Mouse (Mus musculus): ENCODE data around the gene Noxa1.

Noxa1 gene

DNA sequence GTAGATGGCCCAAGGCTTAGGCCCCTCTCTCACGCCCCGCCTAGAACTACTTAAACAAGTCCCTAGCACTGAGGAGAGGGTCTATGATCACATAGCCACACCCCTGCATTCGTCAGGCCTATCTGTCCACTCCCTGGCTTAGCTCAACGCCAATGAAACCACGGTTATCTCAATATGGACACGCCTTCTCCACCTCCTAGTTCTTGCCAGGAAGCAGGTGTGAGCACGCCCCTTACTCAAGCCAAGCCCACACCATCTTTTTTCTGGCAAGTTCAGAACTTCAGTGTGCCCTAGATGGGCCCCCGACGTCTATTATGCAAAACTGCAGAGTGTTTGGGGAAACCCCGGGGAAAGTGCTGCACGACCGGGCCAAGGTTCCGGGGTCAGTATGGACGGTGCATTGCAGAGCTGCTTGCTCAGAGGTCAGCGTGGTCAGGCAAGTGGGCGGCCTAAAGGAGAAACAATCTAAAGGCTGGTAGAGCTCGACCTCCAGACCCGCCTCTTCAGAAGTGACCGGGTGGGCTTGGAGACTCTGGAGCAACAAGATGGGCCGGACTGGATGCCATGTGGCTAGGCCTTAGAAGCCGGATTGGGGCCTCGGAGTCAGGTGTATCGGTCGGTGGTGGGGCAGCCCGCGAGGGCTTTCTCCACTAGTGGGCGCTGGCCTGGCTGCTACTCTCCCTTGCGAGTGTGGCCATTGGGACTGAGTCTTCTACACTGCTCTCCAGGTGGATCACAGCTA lies at the start of gene Noxa1:
Gene Noxa1, minus strand, starts transcription at position 41 of the 742 bp plus-strand sequence.
- DNase-seq (ENCODE audit: low spot score) = peak; percentile 46

DNA sequence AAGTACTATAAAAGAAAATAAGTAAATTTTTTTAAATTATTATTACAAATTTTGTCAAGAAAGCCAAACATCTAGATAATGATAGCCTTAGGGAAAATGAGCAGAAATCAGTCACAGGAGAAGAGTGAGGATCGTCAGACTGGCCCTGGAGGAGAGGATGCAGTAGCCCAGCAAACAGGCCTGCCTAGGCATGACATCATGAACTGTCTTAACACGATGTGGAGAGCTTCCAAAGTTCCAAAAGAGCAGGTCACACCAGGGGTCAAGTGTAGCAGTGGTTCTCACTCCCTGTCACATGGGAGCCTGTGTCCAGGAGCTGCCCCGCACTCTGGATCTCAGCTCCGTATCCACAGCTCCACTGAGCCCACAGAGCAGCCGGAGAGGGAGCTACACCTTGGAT lies 47.0 kb upstream of the Noxa1 start:
- no peak for DNase-seq (ENCODE audit: low spot score)

DNA sequence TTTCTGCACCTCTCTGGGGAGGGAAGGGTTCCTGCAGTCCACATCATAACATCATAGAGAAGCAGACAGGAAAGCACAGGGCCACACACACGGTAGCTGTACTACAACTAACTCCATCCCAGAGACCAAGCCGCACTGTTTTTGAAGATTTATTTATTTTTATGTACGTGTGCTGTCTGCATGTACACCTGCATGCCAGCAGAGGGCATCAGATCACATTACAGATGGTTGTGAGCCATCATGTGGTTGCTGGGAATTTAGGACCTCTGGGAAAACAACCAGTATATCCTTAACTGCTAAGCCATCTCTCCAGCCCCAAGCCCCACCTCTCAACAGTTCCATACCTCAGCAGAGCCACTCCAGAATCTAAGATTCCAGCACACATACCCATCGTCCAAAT lies 46.2 kb upstream of the Noxa1 start:
- DNase-seq (ENCODE audit: low spot score) = no peak

DNA sequence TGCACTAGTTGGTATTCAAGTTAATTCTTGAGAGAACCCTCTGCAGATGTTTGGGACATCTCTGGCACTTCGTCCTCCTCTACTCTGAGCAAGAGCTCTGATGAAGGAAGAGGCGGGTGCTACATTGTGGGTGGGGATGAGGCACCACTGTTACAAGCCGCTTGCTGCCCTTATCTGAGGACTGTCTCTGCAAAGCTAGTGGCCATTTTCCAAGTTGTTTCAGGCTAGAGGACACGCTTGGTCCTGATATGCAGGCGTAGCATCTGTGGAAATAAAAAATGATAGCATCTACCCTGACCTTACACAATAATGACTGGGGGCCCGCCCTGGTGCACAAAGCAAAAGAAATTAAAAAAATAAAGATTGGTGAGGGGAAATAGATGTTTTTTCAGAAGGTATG lies 42.9 kb upstream of the Noxa1 start:
- DNase-seq (ENCODE audit: low spot score) = peak; percentile 24

DNA sequence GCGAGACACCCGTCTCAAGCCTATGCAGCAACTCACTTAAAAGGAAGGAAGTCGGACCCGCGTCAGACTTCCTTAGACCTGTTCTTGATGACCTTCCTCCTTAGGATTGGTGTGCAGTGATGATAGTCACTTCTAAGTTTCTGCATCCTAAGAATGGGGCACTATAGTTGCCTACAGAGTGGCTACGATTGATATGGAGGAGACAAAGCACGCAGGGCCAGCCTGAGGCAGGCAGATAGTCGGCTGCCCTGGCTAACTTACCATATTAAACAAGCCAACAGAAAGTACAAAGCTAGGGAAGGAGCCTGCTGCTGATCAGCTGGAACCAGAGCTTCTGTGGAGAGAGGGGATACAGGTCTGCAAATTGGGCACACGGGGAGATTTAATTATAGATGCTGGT lies 36.7 kb upstream of the Noxa1 start:
- no peak for DNase-seq (ENCODE audit: low spot score)

DNA sequence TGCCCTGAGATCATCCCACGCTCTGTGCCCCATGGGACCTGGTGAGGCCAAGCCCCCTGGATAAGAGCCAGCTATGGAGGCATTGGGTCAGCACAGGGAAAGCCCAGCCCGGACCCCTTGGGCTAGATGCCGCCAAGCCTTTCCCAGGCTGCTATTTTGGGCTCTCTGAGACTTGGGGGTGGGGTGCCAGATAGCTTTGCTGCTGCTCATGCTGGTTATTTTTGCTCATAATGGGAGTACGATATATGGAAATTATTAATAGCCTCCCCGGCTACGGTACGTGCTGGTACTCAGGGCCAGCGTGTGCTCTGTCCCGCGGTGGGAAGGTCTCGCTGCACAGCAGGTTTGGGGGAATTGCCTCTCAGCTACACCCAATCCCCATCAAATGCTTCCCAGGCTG lies 33.1 kb upstream of the Noxa1 start:
- DNase-seq (ENCODE audit: low spot score) = no peak

DNA sequence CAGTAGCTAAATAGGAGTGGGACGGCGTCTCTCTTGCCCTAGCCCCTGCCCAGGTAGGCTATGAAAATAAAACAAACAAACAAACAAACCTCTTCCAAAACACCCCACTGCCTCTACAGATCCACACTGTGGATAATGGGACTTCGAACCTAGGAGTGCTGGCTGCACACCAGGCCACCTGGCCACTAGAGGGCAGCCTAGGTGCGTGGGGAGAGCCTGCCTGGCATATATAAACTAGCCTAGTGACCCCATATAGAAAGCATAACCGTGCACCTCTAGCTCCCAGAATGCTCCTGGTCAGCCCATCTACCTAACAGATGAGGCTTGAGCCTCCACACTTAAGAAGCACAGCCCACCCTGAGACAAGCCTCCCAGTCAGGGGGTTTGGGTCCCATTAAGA lies 32.3 kb upstream of the Noxa1 start:
- DNase-seq (ENCODE audit: low spot score) = peak; percentile 74

DNA sequence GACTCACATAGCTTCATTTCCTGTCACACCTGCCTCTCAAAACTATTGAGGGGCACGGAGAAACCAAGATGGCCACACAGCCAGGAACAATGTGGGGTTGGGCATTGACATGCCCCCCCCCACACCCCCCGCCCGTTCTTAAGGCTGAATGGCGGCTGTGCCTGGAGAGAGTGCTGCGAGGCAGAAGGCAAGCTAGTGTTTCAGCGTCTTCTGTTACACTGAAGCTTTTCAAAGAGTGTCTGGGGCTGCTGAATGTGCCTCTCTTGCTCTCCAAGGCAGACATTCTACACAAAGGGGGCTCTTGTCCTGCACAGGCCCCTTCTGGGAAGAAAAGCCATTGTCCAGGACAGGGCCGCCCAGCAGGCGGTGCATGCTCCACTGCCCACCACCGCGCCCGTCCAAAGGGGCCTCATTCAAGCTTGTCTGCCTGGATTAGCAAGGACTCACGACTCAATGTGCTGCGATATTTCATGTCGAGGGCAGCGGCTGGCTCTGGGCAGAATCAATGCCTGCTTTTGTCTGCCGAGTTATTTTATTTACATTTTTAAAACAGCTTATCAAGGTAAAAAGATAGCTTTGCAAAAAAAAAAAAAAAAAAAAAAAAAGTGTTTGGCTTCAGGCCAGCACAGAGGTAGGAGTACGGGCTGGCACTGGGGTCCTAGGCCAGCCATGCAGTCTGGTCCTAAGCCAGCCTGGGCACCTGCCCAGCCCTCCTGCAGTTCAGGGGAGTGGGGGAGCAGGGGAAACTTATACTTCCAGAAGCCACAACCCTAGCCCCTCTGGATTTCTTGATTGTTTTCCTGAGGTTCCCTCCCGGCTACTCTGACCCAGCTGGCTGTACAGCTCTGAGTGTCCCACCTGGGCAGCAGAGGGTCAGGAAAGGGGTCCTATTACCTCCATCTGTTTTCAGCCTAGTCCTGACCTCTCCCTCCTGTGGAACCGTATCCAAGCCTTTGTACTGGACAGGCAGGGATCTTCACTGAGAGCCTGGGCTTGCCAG lies 31.4 kb upstream of the Noxa1 start:
- DNase-seq (ENCODE audit: low spot score) = no peak

DNA sequence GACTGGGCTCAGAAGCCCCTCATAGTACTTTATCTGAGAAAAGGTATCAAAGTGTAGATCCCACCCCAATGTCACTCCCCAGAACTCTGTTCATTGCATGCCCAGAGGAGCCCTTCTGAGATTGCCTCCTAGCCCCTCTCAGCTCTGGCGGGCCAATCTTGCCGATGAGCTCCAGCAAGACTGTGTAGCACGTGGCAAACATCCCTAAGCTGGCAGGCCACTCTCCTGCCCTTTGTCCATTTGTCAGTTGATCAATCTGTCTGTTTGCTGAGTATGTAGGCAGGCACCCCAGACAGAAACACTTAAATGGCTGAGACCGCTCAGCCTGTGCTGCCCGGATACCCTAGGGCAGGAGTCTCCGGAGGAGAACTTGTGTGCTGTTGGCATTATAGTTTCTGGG lies 30.2 kb upstream of the Noxa1 start:
- no peak for DNase-seq (ENCODE audit: low spot score)

DNA sequence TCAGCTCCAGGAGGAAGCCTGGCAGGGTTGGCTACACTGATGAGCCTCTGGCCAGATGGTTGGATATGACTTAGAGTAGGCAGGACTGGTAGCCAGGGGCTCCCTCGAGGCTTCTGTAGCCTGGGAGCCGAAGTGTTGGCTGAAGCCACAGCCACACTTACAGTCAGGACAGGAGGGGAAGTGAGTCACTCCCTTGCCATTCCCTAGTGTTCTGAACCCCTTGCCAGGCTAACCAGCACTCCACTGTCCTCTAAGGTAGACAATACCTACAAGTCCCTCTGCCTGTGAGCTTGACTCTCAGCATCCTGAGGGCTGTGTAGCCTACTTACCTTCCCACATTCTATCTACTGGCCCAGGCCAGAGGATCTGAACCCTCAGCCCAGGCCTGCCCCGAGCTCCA lies 29.5 kb upstream of the Noxa1 start:
- no peak for DNase-seq (ENCODE audit: low spot score)

DNA sequence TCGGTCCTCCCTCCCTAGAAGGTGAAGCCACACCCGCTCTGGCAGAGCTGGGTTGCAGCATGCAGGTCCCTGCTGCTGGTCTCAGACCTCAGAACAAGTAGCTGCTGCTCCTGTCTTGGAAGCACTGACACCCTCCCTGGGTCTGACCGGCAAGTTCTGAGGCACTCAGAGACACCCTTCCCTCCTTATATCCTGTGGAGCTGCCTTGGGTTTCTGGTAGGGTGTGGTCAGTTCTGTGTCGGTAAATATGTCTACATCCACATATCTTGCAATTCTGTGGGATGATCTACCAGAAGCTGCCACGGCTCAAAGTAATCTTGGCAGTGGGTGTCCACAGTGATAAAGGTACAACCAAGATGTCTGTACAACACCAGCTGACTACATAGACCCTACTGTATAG lies 28.6 kb upstream of the Noxa1 start:
- DNase-seq (ENCODE audit: low spot score) = no peak

DNA sequence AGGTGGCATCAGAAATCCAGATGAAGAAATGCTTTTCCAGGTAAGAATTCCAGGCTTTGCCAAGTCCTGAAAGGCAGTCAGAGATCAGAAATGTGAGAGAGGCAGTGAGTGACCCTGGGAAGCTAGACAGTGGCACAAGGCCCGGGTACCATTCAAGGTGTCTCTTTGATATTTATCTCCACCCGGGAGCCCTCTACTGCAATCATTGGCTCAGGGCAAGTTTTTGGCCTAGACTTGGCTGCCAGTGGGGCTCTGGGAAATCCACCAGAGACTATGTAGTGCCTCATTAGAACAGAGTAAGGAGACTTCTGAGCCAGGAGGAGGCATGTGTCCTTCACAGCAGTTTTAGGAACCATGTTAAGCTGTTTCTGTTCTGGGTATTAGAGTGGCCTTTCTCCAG lies 27.7 kb upstream of the Noxa1 start:
- no peak for DNase-seq (ENCODE audit: low spot score)

DNA sequence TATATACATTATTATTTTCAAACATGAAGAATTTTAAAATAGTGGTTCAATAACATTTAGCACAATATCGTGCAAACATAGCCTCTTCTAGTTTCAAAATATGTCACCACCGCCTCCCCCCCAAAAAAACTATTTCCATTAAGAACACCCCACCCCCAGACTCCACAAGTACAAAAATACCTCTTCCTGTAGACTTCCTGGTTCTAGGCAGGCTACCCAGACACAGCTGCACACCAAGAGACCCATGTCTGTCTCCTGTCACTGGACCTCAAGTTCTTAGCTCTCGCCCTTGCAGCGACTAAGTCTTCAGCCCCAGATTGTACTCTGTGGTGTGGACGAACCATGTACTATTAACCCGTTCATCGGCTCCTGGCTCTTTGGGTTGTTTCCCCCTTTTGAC lies 26.0 kb upstream of the Noxa1 start:
- DNase-seq (ENCODE audit: low spot score) = no peak

DNA sequence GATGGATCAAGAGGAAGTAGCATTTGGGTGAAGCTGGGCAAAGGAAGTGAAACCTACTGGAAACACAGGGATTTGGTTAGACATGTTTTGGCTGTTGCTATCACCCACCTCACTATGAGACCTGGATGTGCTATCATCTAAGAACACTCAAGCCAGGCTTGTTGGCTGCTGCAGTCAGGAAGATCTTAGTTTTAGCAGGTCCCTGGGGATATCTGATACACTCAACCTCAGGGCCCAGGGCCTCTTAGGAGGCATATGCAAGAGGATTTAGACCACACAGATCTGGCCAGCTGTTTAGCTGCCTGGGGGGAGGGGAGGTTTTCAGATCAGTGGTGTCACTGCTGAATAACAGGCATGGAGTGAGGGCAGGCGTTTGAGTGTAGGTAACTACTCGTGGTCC lies 20.5 kb upstream of the Noxa1 start:
- no peak for DNase-seq (ENCODE audit: low spot score)

DNA sequence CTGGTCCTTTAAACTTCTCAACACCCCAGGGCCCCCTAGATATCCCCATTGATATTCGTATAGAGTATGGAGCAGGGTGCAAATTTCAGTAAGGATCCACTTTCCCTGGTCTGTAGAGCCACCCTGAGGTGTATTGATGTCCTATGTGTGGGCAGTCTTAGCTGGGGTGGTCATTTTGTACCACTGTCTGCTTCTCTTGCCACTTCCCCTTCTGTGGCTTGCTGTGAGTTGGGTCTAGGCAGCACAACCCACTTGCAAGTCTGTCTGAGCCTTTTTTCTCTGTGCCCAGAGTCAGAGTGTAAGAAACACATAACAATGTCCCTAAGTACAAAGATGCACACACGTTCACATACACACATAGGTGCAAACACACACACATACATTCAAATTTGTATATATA lies 19.4 kb upstream of the Noxa1 start:
- no peak for DNase-seq (ENCODE audit: low spot score)

DNA sequence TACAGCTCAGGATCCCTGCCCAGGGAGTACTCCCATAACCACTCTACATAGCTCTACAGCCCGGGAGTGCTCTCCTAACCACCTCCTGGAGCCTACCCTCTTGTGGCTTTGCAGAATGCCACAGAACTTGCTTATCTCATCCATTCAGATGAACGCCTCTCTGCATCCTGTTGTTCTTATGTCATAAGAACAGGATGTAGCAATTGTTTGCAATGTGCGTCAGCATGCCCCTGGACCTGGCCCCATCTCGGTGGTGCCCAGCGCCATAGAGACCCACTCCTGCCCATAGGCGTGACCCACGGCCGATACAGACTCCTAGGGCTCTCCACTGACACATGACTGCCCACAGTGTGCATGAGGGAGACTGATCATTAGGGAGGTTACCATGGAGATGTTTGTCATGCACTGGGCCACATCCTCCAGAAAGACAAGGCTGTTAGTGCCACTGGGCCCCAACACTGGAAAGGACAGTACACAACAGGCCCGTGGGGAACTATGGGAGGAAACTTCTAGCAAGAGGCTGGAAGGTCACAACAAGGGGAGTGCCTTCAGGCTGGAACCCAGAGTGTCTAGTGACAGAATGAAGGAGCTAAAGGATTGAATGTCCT lies 16.3 kb upstream of the Noxa1 start:
- DNase-seq (ENCODE audit: low spot score) = peak; percentile 93

DNA sequence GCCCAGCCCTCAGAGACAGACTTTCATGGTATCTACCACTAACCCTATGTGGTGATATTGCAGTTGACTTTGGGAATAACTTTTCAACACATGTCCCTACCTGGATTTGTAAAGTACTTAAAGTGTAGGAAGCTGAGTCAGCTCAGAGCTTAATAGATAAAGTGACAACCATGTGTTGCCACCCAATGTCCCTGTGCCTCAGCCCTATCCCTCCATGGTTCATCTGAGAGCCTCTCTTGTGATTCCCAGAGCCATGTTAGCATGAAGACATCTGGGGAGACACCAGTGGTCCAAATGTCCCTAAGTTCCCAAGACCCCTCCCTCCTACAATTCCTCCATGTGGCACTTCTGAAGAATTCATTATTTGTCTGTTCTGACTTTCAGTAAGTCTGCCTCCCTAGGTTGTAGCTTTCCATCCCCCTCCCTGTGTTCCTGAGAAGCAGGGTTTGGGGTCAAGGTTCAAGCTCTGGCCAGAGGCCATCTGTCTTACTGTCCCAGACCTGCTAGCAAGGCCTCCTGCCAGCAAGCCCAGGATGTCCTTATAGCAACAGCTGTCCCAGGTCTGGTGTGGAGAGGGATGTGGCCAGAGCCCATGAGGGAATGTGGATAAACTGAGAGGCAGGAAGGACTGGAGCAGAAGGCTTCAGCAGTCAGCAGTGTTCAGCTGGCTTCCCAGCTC lies 15.7 kb upstream of the Noxa1 start:
- no peak for DNase-seq (ENCODE audit: low spot score)

DNA sequence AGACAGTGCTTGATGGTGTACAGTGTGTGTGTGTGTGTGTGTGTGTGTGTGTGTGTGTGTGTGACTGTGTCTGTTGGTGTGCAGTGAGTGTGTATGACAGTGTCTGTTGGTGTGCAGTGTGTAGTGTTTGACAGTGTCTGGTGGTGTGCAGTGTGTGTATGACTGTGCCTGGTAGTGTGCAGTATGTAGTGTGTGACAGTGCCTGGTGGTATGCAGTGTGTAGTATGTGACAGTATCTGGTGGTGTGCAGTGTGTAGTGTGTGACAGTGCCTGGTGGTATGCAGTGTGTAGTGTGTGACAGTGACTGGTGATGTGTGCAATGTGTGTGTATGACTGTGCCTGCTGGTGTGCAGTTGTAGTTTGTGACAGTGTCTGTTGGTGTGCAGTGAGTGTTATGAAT lies 14.5 kb upstream of the Noxa1 start:
- DNase-seq (ENCODE audit: low spot score) = no peak

DNA sequence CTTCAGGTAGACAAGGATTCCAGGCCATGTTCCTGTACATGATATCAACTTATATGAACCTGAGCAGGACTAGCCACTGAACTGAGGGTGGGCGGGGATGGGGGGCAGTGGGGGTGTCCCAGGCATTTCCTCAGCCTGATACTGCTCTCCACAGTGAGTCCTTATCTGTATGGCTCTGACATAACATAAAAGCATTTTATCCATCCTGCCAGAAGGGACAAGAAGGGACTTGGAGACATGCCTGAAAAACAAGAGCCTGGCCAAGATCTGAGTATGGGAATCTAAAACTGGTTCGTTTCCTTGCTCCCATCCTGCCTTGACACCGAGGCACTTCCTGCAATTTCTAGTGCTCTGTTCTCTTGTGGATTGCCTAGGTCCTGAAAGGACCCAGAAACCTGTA lies 11.1 kb upstream of the Noxa1 start:
- DNase-seq (ENCODE audit: low spot score) = peak; percentile 49

DNA sequence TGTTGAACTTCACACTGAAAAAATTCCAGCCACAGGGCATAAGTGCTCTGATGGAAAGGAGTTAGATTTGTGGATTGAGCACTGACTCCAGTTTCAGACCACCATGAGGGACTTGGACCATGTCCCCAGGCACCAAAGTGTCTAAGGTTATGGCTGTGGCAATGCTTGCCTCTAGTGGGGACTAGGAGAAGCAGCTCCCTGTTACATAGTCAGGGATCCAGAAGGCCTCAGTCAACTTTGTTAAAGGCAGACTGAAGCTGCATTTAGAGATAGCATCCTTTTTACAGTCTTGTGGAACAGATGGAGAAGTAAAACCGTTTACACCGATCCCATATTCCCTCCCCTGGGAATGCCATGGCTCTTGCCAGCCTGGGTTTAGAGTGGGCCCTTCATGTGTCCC lies 9.2 kb upstream of the Noxa1 start:
- no peak for DNase-seq (ENCODE audit: low spot score)

DNA sequence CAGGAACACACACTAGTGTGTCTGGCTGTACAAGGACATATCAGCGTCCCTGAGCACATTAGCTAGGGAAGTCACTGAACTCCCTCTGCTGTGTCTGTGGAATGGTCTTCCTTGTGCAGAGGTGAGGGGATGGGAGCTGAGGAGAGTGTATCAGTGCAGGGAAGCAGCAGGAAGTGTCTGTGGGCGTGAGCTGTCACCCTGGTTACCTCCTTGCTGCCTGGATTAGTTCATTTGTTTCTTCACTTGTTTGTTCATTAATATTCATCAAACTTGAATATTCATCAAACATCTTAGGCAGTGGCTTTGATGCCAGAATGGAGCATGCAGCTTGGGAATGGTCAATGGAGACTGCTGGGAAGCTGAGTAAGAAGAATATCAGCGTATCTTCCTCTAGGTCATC lies 4.8 kb upstream of the Noxa1 start:
- no peak for DNase-seq (ENCODE audit: low spot score)

DNA sequence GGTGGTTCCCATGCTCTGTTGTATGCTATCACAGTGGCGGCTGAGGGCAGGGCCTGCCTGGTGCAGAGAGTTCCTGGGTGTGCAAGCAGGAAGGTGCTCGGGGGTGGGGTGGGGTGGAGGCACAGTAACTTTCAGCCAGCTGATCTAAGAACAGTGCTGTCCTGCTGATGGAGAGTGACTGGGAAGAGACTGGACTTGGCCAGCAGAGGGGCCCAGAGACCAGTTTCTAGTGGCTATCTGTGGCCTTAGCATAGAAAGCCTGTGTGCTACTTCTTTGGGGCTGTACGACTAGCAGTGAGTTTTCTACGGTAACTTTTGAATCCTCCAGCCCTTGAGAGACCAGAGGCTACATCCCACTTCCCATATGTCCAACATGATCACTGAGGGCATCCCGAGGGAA lies 4.0 kb upstream of the Noxa1 start:
- peak; percentile 66 for DNase-seq (ENCODE audit: low spot score)

Measured in lung, postnatal 25 days (tissue).